Mouse (Mus musculus) liver, embryonic 15.5 days (tissue): ENCODE results near the gene Rtn4. TPM values are rescaled to one million over a fixed set of nuclear protein-coding genes. Genes with fewer than 3 reads are reported as not detected.

ENCODE experiments used
- ATAC-seq: fragments of 200-750 bp; cut with Nextera tagmentation; 2 replicates; pipeline ENCODE4 v1.8.0; 2017; ENCODE audit warnings: moderate number of reproducible peaks, mild to moderate bottlenecking, moderate library complexity; ENCODE audit not compliant: insufficient read depth
- H3K27ac ChIP-seq: fragments of 300-500 bp; sonication (generic); replicated peaks from 2 replicates; pipeline ENCODE4 v1.5.1; 2015; ENCODE audit warnings: mild to moderate bottlenecking, inconsistent platforms
- H3K27me3 ChIP-seq: fragments of 300-500 bp; sonication (generic); 2 replicates; pipeline ENCODE4 v1.6.1; 2015; ENCODE audit warnings: mild to moderate bottlenecking, inconsistent platforms
- H3K36me3 ChIP-seq: fragments of 300-500 bp; sonication (generic); replicated peaks from 2 replicates; pipeline ENCODE4 v1.6.1; 2015; ENCODE audit warnings: moderate library complexity, mild to moderate bottlenecking, inconsistent platforms
- H3K4me1 ChIP-seq: fragments of 300-500 bp; sonication (generic); replicated peaks from 2 replicates; pipeline ENCODE4 v1.6.1; 2015; ENCODE audit warnings: inconsistent platforms
- H3K4me2 ChIP-seq: fragments of 300-500 bp; sonication (generic); 2 replicates; pipeline ENCODE4 v1.6.1; 2015; ENCODE audit warnings: moderate library complexity, mild to moderate bottlenecking, inconsistent platforms
- H3K4me3 ChIP-seq: fragments of 300-500 bp; sonication (generic); replicated peaks from 2 replicates; pipeline ENCODE4 v1.5.1; 2015; ENCODE audit warnings: mild to moderate bottlenecking, inconsistent platforms
- H3K9ac ChIP-seq: fragments of 300-500 bp; sonication (generic); 2 replicates; pipeline ENCODE4 v1.6.1; 2015; ENCODE audit warnings: moderate library complexity, mild to moderate bottlenecking, inconsistent platforms
- H3K9me3 ChIP-seq: fragments of 300-500 bp; sonication (generic); replicated peaks from 2 replicates; pipeline ENCODE4 v1.6.1; 2016; ENCODE audit warnings: inconsistent platforms
- WGBS: fragments of 180-500 bp; shearing (Covaris S2); methylation state at CpG from one replicate; pipeline ENCODE4 v1.1.7; 2015; ENCODE audit warnings: mixed read lengths; ENCODE audit not compliant: insufficient replicate concordance; 5-methylcytosine and 5-hydroxymethylcytosine counted together
- polyA plus RNA-seq: library from polyadenylated mRNA; unstranded; fragments of >200 nt; fragmentation: Nextera tagmentation; extraction: Ambion mirVana; gene quantifications from 2 replicates; pipeline ENCODE4 v1.2.1, GENCODE M21; 2015

Rtn4 gene
- polyA plus RNA-seq, 1 experiment from 2014 or later: 12.0 TPM

- H3K36me3 ChIP-seq: no peaks in the 10 kb centered on the region
- ATAC-seq: peak; percentile 46; the same call in 1 of the 2 replicates
- no peak overlapping the region for H3K4me2 ChIP-seq
- no peak overlapping the region for H3K27ac ChIP-seq
- no peaks in the 10 kb centered on the region for H3K9me3 ChIP-seq
- H3K4me1 ChIP-seq: peaks cover 16% of the 10 kb centered on the region
- no peaks in the 10 kb centered on the region for H3K27me3 ChIP-seq
- no peak overlapping the region for H3K4me3 ChIP-seq
- 14% methylated on average over 5 of the region's 5 CpGs for WGBS
- no peak overlapping the region for H3K9ac ChIP-seq
Measured at GRCm38 (mm10) chr11:29787473-29787872, 94.7 kb downstream of the Rtn4 start.

GRCm38 (mm10) chr11:29788499-29788898, 95.8 kb downstream of the Rtn4 start:
- Histone ChIP-seq H3K27ac (no peak overlapping the region), H3K4me2 (no peak overlapping the region), H3K36me3 (no peaks in the 10 kb centered on the region), H3K9ac (no peak overlapping the region), H3K27me3 (no peaks in the 10 kb centered on the region), H3K4me3 (no peak overlapping the region), H3K4me1 (peaks cover 16% of the 10 kb centered on the region), H3K9me3 (no peaks in the 10 kb centered on the region)
- no peak for ATAC-seq
- 37% methylated on average over 1 of the region's 1 CpGs for WGBS

- 68% methylated on average over 6 of the region's 6 CpGs for WGBS
- no peak overlapping the region for H3K4me2 ChIP-seq
- no peaks in the 10 kb centered on the region for H3K36me3 ChIP-seq
- no peaks in the 10 kb centered on the region for H3K27me3 ChIP-seq
- no peaks in the 10 kb centered on the region for H3K9me3 ChIP-seq
- no peak overlapping the region for H3K27ac ChIP-seq
- H3K9ac ChIP-seq: no peak overlapping the region
- ATAC-seq: no peak
- peaks cover 16% of the 10 kb centered on the region for H3K4me1 ChIP-seq
- no peak overlapping the region for H3K4me3 ChIP-seq
Measured at GRCm38 (mm10) chr11:29788921-29789638, 96.3 kb downstream of the Rtn4 start.

- 73% methylated on average over 2 of the region's 2 CpGs for WGBS
- no peaks in the 10 kb centered on the region for H3K27me3 ChIP-seq
- ATAC-seq: no peak
- no peak overlapping the region for H3K9ac ChIP-seq
- H3K9me3 ChIP-seq: no peaks in the 10 kb centered on the region
- no peak overlapping the region for H3K4me3 ChIP-seq
- H3K27ac ChIP-seq: no peak overlapping the region
- H3K4me1 ChIP-seq: peaks cover 16% of the 10 kb centered on the region
- no peaks in the 10 kb centered on the region for H3K36me3 ChIP-seq
- no peak overlapping the region for H3K4me2 ChIP-seq
Measured at GRCm38 (mm10) chr11:29790796-29791195, 98.0 kb downstream of the Rtn4 start.

Other genes with a start within 250 kb of the Rtn4 start
- 15.5 and 17.4 TPM in 2 replicates for gene Prorsd1, start 177.9 kb upstream of the Rtn4 start, polyA plus RNA-seq
- 19.4 and 21.5 TPM in 2 replicates for gene Mtif2, start 166.5 kb upstream of the Rtn4 start, polyA plus RNA-seq
- 0.08 TPM in 1 of 2 replicates, not detected in the other for gene Clhc1, start 145.0 kb upstream of the Rtn4 start, polyA plus RNA-seq
- 525 and 582 TPM in 2 replicates for gene Rps27a, start 144.8 kb upstream of the Rtn4 start, polyA plus RNA-seq
- 0.14 and 0.28 TPM in 2 replicates for gene 4931440F15Rik, start 132.7 kb downstream of the Rtn4 start, polyA plus RNA-seq